Mouse (Mus musculus) hindbrain, embryonic 16.5 days (tissue): ENCODE data around the gene Gm28434. TPM values are rescaled to one million over a fixed set of nuclear protein-coding genes. Genes with fewer than 3 reads are reported as not detected.

Experiments used
- ATAC-seq: fragments of 200-750 bp; cut with Nextera tagmentation; 2 replicates; pipeline ENCODE4 v1.8.0; 2017; ENCODE audit warnings: moderate TSS enrichment, moderate library complexity
- H3K27ac ChIP-seq: fragments of 300-500 bp; sonication (generic); 2 replicates; pipeline ENCODE4 v1.5.1; 2014; ENCODE audit warnings: low read depth, mild to moderate bottlenecking, control low read depth, low read length, moderate library complexity
- H3K27me3 ChIP-seq: fragments of 300-500 bp; sonication (generic); replicated peaks from 2 replicates; pipeline ENCODE4 v1.6.1; 2014; ENCODE audit warnings: low read length; ENCODE audit not compliant: control insufficient read depth, insufficient read depth
- H3K36me3 ChIP-seq: fragments of 300-500 bp; sonication (generic); 2 replicates; pipeline ENCODE4 v1.6.1; 2014; ENCODE audit warnings: mild to moderate bottlenecking, low read length, moderate library complexity, mixed read lengths; ENCODE audit not compliant: control insufficient read depth, insufficient read depth
- H3K4me1 ChIP-seq: fragments of 300-500 bp; sonication (generic); 2 replicates; pipeline ENCODE4 v1.6.1; 2014; ENCODE audit warnings: low read depth, low read length; ENCODE audit not compliant: control insufficient read depth, insufficient read depth
- H3K4me2 ChIP-seq: fragments of 300-500 bp; sonication (generic); 2 replicates; pipeline ENCODE4 v1.6.1; 2014; ENCODE audit warnings: mild to moderate bottlenecking, low read length, control low read depth, moderate library complexity
- H3K4me3 ChIP-seq: fragments of 300-500 bp; sonication (generic); 2 replicates; pipeline ENCODE4 v1.5.1; 2014; ENCODE audit warnings: mild to moderate bottlenecking, low read length, control low read depth, moderate library complexity
- H3K9ac ChIP-seq: fragments of 300-500 bp; sonication (generic); 2 replicates; pipeline ENCODE4 v1.6.1; 2014; ENCODE audit warnings: low read depth, mild to moderate bottlenecking, control low read depth, low read length, moderate library complexity
- H3K9me3 ChIP-seq: fragments of 300-500 bp; sonication (generic); 2 replicates; pipeline ENCODE4 v1.6.1; 2014; ENCODE audit warnings: mild to moderate bottlenecking, low read length, moderate library complexity; ENCODE audit not compliant: control insufficient read depth
- polyA plus RNA-seq: library from polyadenylated mRNA; unstranded; fragments of >200 nt; fragmentation: Nextera tagmentation; extraction: Ambion mirVana; gene quantifications from 2 replicates; pipeline ENCODE4 v1.2.1, GENCODE M21; 2015

Gene Gm28434
- polyA plus RNA-seq, 1 experiment from 2014 or later, result not detected

DNA sequence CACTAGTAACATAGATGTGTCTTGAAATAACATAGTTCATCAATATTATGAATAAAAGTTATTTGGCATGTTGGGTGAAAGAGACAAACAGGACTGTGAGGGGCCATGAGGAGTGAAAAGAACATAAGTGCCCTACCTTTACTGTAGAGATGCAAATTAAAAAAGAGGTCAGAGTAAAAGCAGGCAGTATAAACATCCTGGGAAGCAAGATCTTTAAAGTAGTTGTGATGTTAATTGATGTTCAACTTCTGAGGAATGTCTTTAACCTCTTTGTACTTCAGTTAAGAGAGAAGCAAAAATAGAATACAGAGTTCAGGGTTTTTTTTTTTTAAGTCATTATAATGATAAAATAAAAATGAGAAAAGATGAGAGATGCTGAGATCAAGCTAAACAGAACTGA lies 35.9 kb downstream of the Gm28434 start:
- no peaks in the 10 kb centered on the region for H3K27me3 ChIP-seq

More for the DNA sequence above, 35.9 kb downstream of the Gm28434 start:
- H3K36me3 ChIP-seq, result no peaks in the 10 kb centered on the region
- no peaks in the 10 kb centered on the region for H3K4me1 ChIP-seq
- no peak overlapping the region for H3K9ac ChIP-seq
- H3K4me3 ChIP-seq, result no peak overlapping the region
- H3K4me2 ChIP-seq, result no peak overlapping the region
- no peak overlapping the region for H3K27ac ChIP-seq
- ATAC-seq, result no peak
- H3K9me3 ChIP-seq, result no peaks in the 10 kb centered on the region

Other genes with a start within 250 kb of the Gm28434 start
- not detected in 2 replicates for gene Csn1s2a, start 194.9 kb upstream of the Gm28434 start, polyA plus RNA-seq
- gene Csn1s2b, start 161.4 kb upstream of the Gm28434 start, polyA plus RNA-seq, result not detected in 2 replicates
- gene Prr27, start 143.8 kb upstream of the Gm28434 start, polyA plus RNA-seq, result not detected in 2 replicates
- not detected in 2 replicates for gene Odam, start 84.5 kb upstream of the Gm28434 start, polyA plus RNA-seq
- gene Csn3, start 43.9 kb upstream of the Gm28434 start, polyA plus RNA-seq, result not detected in 2 replicates
- not detected in 2 replicates for gene 2310003L06Rik, start 58 bp upstream of the Gm28434 start, polyA plus RNA-seq
- not detected in 2 replicates for gene Cabs1, start 9.9 kb downstream of the Gm28434 start, polyA plus RNA-seq
- not detected in 2 replicates for gene Smr3a, start 33.0 kb downstream of the Gm28434 start, polyA plus RNA-seq
- gene Smr2, start 117.0 kb downstream of the Gm28434 start, polyA plus RNA-seq, result not detected in 2 replicates
- not detected in 2 replicates for gene Gm11116, start 142.0 kb downstream of the Gm28434 start, polyA plus RNA-seq
- gene Gm11115, start 184.6 kb downstream of the Gm28434 start, polyA plus RNA-seq, result not detected in 2 replicates